Mouse (Mus musculus) erythroblast, embryonic 14.5 days (primary cell): ENCODE data around the gene Scaf4. TPM values are rescaled to one million over a fixed set of nuclear protein-coding genes. Genes with fewer than 3 reads are reported as not detected.
A peak's percentile ranks its signal among the peaks of the same experiment; 100 is the strongest.
"Not testable (repeated sequence)": the region's sequence is repeated elsewhere in the genome, so short reads cannot be mapped to it uniquely, and the experiment has no call there.

Source experiments
- H3K27me3 ChIP-seq: 2 replicates; pipeline ENCODE4 v1.6.1; 2012; ENCODE audit warnings: inconsistent platforms; ENCODE audit not compliant: control insufficient read depth
- H3K36me3 ChIP-seq: 2 replicates; pipeline ENCODE4 v1.6.1; 2012; ENCODE audit warnings: mild to moderate bottlenecking, inconsistent platforms; ENCODE audit not compliant: control insufficient read depth
- H3K4me1 ChIP-seq: 2 replicates; pipeline ENCODE4 v1.6.1; 2012; ENCODE audit warnings: inconsistent platforms; ENCODE audit not compliant: control insufficient read depth
- H3K4me3 ChIP-seq: replicated peaks from 2 replicates; pipeline ENCODE3; 2012; ENCODE audit warnings: moderate library complexity, mild to moderate bottlenecking, inconsistent platforms
- H3K9me3 ChIP-seq: 2 replicates; pipeline ENCODE4 v1.6.1; 2012; ENCODE audit warnings: low read length, inconsistent platforms, mixed read lengths; ENCODE audit not compliant: control insufficient read depth
- GATA1 ChIP-seq: IDR thresholded peaks from 2 replicates; pipeline ENCODE4 v1.6.1; 2012; ENCODE audit warnings: low read length, inconsistent platforms, mixed read lengths
- TAL1 ChIP-seq: IDR thresholded peaks from 3 replicates; pipeline ENCODE4 v1.6.1; 2012; ENCODE audit warnings: low read length, inconsistent platforms, mixed read lengths
- polyA plus RNA-seq: library from polyadenylated mRNA; stranded (reverse); fragments of >175 nt; gene quantifications from 2 replicates; pipeline ENCODE4 v1.2.3, GENCODE M21; 2012

The Scaf4 gene
- polyA plus RNA-seq, 1 experiment: 6.0 TPM

GRCm38 (mm10) chr16:90233702-90234101, 50.6 kb downstream of the Scaf4 start:
- H3K9me3 ChIP-seq: no peaks in the 10 kb centered on the region
- peaks cover 13% of the 10 kb centered on the region for H3K4me1 ChIP-seq
- H3K27me3 ChIP-seq: no peaks in the 10 kb centered on the region
- no peak for TF ChIP-seq TAL1
- TF ChIP-seq GATA1: no peak
- no peak overlapping the region for H3K4me3 ChIP-seq
- H3K36me3 ChIP-seq: peaks cover 84% of the 10 kb centered on the region

GRCm38 (mm10) chr16:90231302-90231701, 53.0 kb downstream of the Scaf4 start:
- Histone ChIP-seq H3K4me3 (no peak overlapping the region), H3K4me1 (peaks cover 13% of the 10 kb centered on the region), H3K9me3 (no peaks in the 10 kb centered on the region), H3K27me3 (no peaks in the 10 kb centered on the region), H3K36me3 (peaks cover 90% of the 10 kb centered on the region)
- TF ChIP-seq GATA1: no peak
- TF ChIP-seq TAL1: no peak

- H3K4me1 ChIP-seq: peaks cover 6% of the 10 kb centered on the region
- TF ChIP-seq GATA1: no peak
- peaks cover 92% of the 10 kb centered on the region for H3K36me3 ChIP-seq
- no peak overlapping the region for H3K4me3 ChIP-seq
- no peaks in the 10 kb centered on the region for H3K27me3 ChIP-seq
- H3K9me3 ChIP-seq: no peaks in the 10 kb centered on the region
Observed at GRCm38 (mm10) chr16:90229897-90230296, 54.4 kb downstream of the Scaf4 start.

GRCm38 (mm10) chr16:90221441-90222070, 62.7 kb downstream of the Scaf4 start:
- Histone ChIP-seq H3K9me3 (no peaks in the 10 kb centered on the region), H3K4me3 (peak overlapping the region; percentile 96), H3K27me3 (no peaks in the 10 kb centered on the region), H3K36me3 (peaks cover 44% of the 10 kb centered on the region), H3K4me1 (peaks cover 53% of the 10 kb centered on the region)
- no peak for TF ChIP-seq GATA1
- no peak for TF ChIP-seq TAL1

- Histone ChIP-seq H3K27me3 (no peaks in the 10 kb centered on the region), H3K36me3 (peaks cover 38% of the 10 kb centered on the region), H3K9me3 (no peaks in the 10 kb centered on the region), H3K4me3 (peak overlapping the region; percentile 96), H3K4me1 (peaks cover 55% of the 10 kb centered on the region)
- TF ChIP-seq TAL1 (no peak), GATA1 (no peak)
Observed at GRCm38 (mm10) chr16:90220892-90221431, 63.3 kb downstream of the Scaf4 start.

GRCm38 (mm10) chr16:90220026-90220891, 64.0 kb downstream of the Scaf4 start, which contains the start of gene Sod1:
TSS of gene Sod1 (plus strand) at chr16:90220754.
- Histone ChIP-seq H3K27me3 (no peaks in the 10 kb centered on the region), H3K9me3 (no peaks in the 10 kb centered on the region), H3K36me3 (peaks cover 31% of the 10 kb centered on the region), H3K4me1 (peaks cover 60% of the 10 kb centered on the region), H3K4me3 (peak within 1 kb of the TSS; percentile 96)
- TF ChIP-seq GATA1 (no peak), TAL1 (no peak)

GRCm38 (mm10) chr16:90219445-90219844, 64.9 kb downstream of the Scaf4 start:
- not testable (repeated sequence) for H3K9me3 ChIP-seq, H3K27me3 ChIP-seq, H3K4me3 ChIP-seq
- Histone ChIP-seq H3K4me1 (peaks cover 68% of the 10 kb centered on the region), H3K36me3 (peaks cover 23% of the 10 kb centered on the region)

- TF ChIP-seq TAL1 (no peak), GATA1 (no peak)
- H3K36me3 ChIP-seq: peaks cover 8% of the 10 kb centered on the region
- H3K27me3 ChIP-seq: no peaks in the 10 kb centered on the region
- H3K9me3 ChIP-seq: no peaks in the 10 kb centered on the region
- H3K4me1 ChIP-seq: peaks cover 68% of the 10 kb centered on the region
- H3K4me3 ChIP-seq: no peak overlapping the region
Observed at GRCm38 (mm10) chr16:90217926-90218325, 66.4 kb downstream of the Scaf4 start.

GRCm38 (mm10) chr16:90217356-90217755, 66.9 kb downstream of the Scaf4 start:
- no peak for TF ChIP-seq TAL1
- no peak for TF ChIP-seq GATA1
- Histone ChIP-seq H3K27me3 (no peaks in the 10 kb centered on the region), H3K4me1 (peaks cover 63% of the 10 kb centered on the region), H3K36me3 (peaks cover 2% of the 10 kb centered on the region), H3K9me3 (no peaks in the 10 kb centered on the region), H3K4me3 (no peak overlapping the region)
